Mouse (Mus musculus) kidney, adult 2 months (tissue): ENCODE data around the gene Gm3045. TPM values are rescaled to one million over a fixed set of nuclear protein-coding genes. Genes with fewer than 3 reads are reported as not detected.

Source experiments
- DNase-seq: peaks from one replicate; pipeline ENCODE4 v3.0.0; 2021
- H3K27ac ChIP-seq: fragments of 200-500 bp; 2 replicates; pipeline ENCODE4 v1.5.1; 2012; ENCODE audit warnings: low read depth, low read length, control low read depth, inconsistent platforms; ENCODE audit not compliant: insufficient read depth
- H3K27me3 ChIP-seq: fragments of 200-500 bp; replicated peaks from 2 replicates; pipeline ENCODE4 v1.6.1; 2012; ENCODE audit warnings: mild to moderate bottlenecking, moderate library complexity, low read length, inconsistent platforms; ENCODE audit not compliant: control insufficient read depth, insufficient read depth
- H3K36me3 ChIP-seq: fragments of 200-500 bp; 2 replicates; pipeline ENCODE4 v1.6.1; 2012; ENCODE audit warnings: mild to moderate bottlenecking, moderate library complexity, low read length, inconsistent platforms; ENCODE audit not compliant: control insufficient read depth, insufficient read depth
- H3K4me1 ChIP-seq: fragments of 200-500 bp; 2 replicates; pipeline ENCODE4 v1.6.1; 2011; ENCODE audit warnings: low read length; ENCODE audit not compliant: control insufficient read depth, insufficient read depth
- H3K4me3 ChIP-seq: fragments of 200-500 bp; 2 replicates; pipeline ENCODE4 v1.5.1; 2011; ENCODE audit warnings: mild to moderate bottlenecking, low read depth, low read length, control low read depth; ENCODE audit not compliant: insufficient read depth
- CTCF ChIP-seq: fragments of 200-500 bp; conservative IDR thresholded peaks from 2 replicates; pipeline ENCODE4 v1.5.1; 2011; ENCODE audit warnings: low read depth, mild to moderate bottlenecking, control low read depth, low read length, moderate library complexity, mixed read lengths; ENCODE audit not compliant: insufficient read depth, insufficient read length
- POLR2A ChIP-seq: fragments of 200-500 bp; IDR thresholded peaks from one replicate; pipeline ENCODE4 v1.6.1; 2011; ENCODE audit warnings: low read depth, low read length, control low read depth
- WGBS: fragments of 180-500 bp; shearing (Covaris S2); methylation state at CpG from one replicate; pipeline ENCODE4 v1.1.7; 2018; 5-methylcytosine and 5-hydroxymethylcytosine counted together
- polyA plus RNA-seq: library from polyadenylated mRNA; depleted of rRNA; stranded (reverse); fragments of >200 nt; gene quantifications from 2 replicates; pipeline ENCODE4 v1.2.3, GENCODE M21; 2012

Gm3045 gene
- polyA plus RNA-seq, 1 experiment, result not detected

GRCm38 (mm10) chr13:56443411-56443810, 17.0 kb downstream of the Gm3045 start:
- Histone ChIP-seq H3K27me3 (no peaks in the 10 kb centered on the region), H3K4me1 (peaks cover 9% of the 10 kb centered on the region; the same call in 1 of the 2 replicates), H3K36me3 (no peaks in the 10 kb centered on the region), H3K27ac (no peak overlapping the region), H3K4me3 (no peak overlapping the region)
- WGBS, result 82% methylated on average over 7 of the region's 7 CpGs
- DNase-seq, result no peak
- TF ChIP-seq POLR2A (no peak), CTCF (no peak)

GRCm38 (mm10) chr13:56444112-56444511, 17.7 kb downstream of the Gm3045 start:
- Histone ChIP-seq H3K4me1 (peaks cover 9% of the 10 kb centered on the region; the same call in 1 of the 2 replicates), H3K27ac (no peak overlapping the region)
- WGBS, result 88% methylated on average over 3 of the region's 3 CpGs

GRCm38 (mm10) chr13:56444996-56445395, 18.6 kb downstream of the Gm3045 start:
- no peaks in the 10 kb centered on the region for H3K27me3 ChIP-seq
- H3K4me1 ChIP-seq, result peaks cover 5% of the 10 kb centered on the region; the same call in 1 of the 2 replicates
- DNase-seq, result no peak
- H3K4me3 ChIP-seq, result no peak overlapping the region
- no peak for TF ChIP-seq POLR2A
- no peak for TF ChIP-seq CTCF
- no peaks in the 10 kb centered on the region for H3K36me3 ChIP-seq
- 81% methylated on average over 6 of the region's 6 CpGs for WGBS
- H3K27ac ChIP-seq, result no peak overlapping the region

More at GRCm38 (mm10) chr13:56444112-56444511, 17.7 kb downstream of the Gm3045 start:
- no peak overlapping the region for H3K4me3 ChIP-seq
- H3K36me3 ChIP-seq, result no peaks in the 10 kb centered on the region
- TF ChIP-seq CTCF, result no peak
- no peak for TF ChIP-seq POLR2A
- H3K27me3 ChIP-seq, result no peaks in the 10 kb centered on the region
- no peak for DNase-seq

- Histone ChIP-seq H3K27me3 (no peaks in the 10 kb centered on the region), H3K36me3 (no peaks in the 10 kb centered on the region), H3K27ac (peak overlapping the region; percentile 36; the same call in 1 of the 2 replicates), H3K4me3 (no peak overlapping the region), H3K4me1 (peaks cover 6% of the 10 kb centered on the region; the same call in 1 of the 2 replicates)
- peak; percentile 71 for DNase-seq
- TF ChIP-seq POLR2A (no peak), CTCF (no peak)
- 50% methylated on average over 10 of the region's 10 CpGs for WGBS
These were observed 23.0 kb downstream of the Gm3045 start for GRCm38 (mm10) chr13:56449239-56450030.

- WGBS, result 59% methylated on average over 8 of the region's 8 CpGs
- Histone ChIP-seq H3K4me1 (peaks cover 6% of the 10 kb centered on the region; the same call in 1 of the 2 replicates), H3K27ac (peak overlapping the region; percentile 36; the same call in 1 of the 2 replicates), H3K36me3 (no peaks in the 10 kb centered on the region), H3K27me3 (no peaks in the 10 kb centered on the region), H3K4me3 (no peak overlapping the region)
- TF ChIP-seq POLR2A (no peak), CTCF (peak; percentile 46)
- peak; percentile 61 for DNase-seq
These were observed 23.6 kb downstream of the Gm3045 start for GRCm38 (mm10) chr13:56450035-56450434.

GRCm38 (mm10) chr13:56458001-56458400, 31.6 kb downstream of the Gm3045 start:
- H3K27me3 ChIP-seq, result no peaks in the 10 kb centered on the region
- no peak overlapping the region for H3K4me3 ChIP-seq
- H3K36me3 ChIP-seq, result no peaks in the 10 kb centered on the region
- no peak for TF ChIP-seq CTCF
- TF ChIP-seq POLR2A, result no peak
- DNase-seq, result peak; percentile 80
- peaks cover 10% of the 10 kb centered on the region; the same call in 1 of the 2 replicates for H3K4me1 ChIP-seq
- WGBS, result 28% methylated on average over 9 of the region's 9 CpGs
- peak overlapping the region; percentile 34 for H3K27ac ChIP-seq

- Histone ChIP-seq H3K27me3 (no peaks in the 10 kb centered on the region), H3K27ac (no peak overlapping the region), H3K4me3 (no peak overlapping the region)
These were observed 35.1 kb downstream of the Gm3045 start for GRCm38 (mm10) chr13:56461460-56461859.

More at GRCm38 (mm10) chr13:56461460-56461859, 35.1 kb downstream of the Gm3045 start:
- peak; percentile 93 for DNase-seq
- 58% methylated on average over 4 of the region's 4 CpGs for WGBS
- Histone ChIP-seq H3K36me3 (no peaks in the 10 kb centered on the region), H3K4me1 (peaks cover 14% of the 10 kb centered on the region; the same call in 1 of the 2 replicates)
- TF ChIP-seq CTCF (peak; percentile 28; the same call in 1 of the 2 replicates), POLR2A (no peak)
